Mouse (Mus musculus) MEL (cell line): ENCODE measurements around the gene Adgrf3. TPM values are rescaled to one million over a fixed set of nuclear protein-coding genes. Genes with fewer than 3 reads are reported as not detected.

ENCODE experiments used
- DNase-seq: peaks from one replicate; pipeline ENCODE4 v3.0.0; 2011; ENCODE audit warnings: low read depth, low spot score
- H3K27ac ChIP-seq: 2 replicates; pipeline ENCODE4 v1.5.1; 2012; ENCODE audit warnings: low read depth, mild to moderate bottlenecking, control low read depth, low read length, moderate library complexity; ENCODE audit not compliant: control insufficient read depth
- H3K27me3 ChIP-seq, 2 experiments: fragments of 150-350 bp in 1 of 2; sonication (generic) in 1 of 2; 2 replicates each; pipeline ENCODE4 v1.6.1; 2012; ENCODE audit warnings: low read length in 2 of 2, mild to moderate bottlenecking in 2 of 2, improper control_type of control experiment in 1 of 2, moderate library complexity in 1 of 2; ENCODE audit not compliant: insufficient read depth in 2 of 2, control insufficient read depth in 1 of 2
- H3K36me3 ChIP-seq, 2 experiments: 2 replicates each; pipeline ENCODE4 v1.6.1; 2012 to 2014; ENCODE audit warnings: low read length in 2 of 2, improper control_type of control experiment in 1 of 2, inconsistent platforms in 1 of 2, mild to moderate bottlenecking in 1 of 2; ENCODE audit not compliant: insufficient read depth in 2 of 2, control insufficient read depth in 1 of 2
- H3K4me1 ChIP-seq, 2 experiments: fragments of 150-350 bp in 1 of 2; sonication (generic) in 1 of 2; 2 replicates each; pipeline ENCODE4 v1.6.1; 2012; ENCODE audit warnings: low read length in 2 of 2, improper control_type of control experiment in 1 of 2, mild to moderate bottlenecking in 1 of 2; ENCODE audit not compliant: insufficient read depth in 2 of 2, control insufficient read depth in 1 of 2
- H3K4me3 ChIP-seq, 2 experiments: fragments of 150-350 bp in 1 of 2; sonication (generic) in 1 of 2; 2 replicates each; pipeline ENCODE4 v1.5.1; 2012; ENCODE audit warnings: low read depth in 2 of 2, low read length in 2 of 2, mild to moderate bottlenecking in 2 of 2, moderate library complexity in 2 of 2, control low read depth in 1 of 2, improper control_type of control experiment in 1 of 2; ENCODE audit not compliant: control insufficient read depth in 1 of 2, insufficient read depth in 1 of 2
- H3K79me2 ChIP-seq: 2 replicates; pipeline ENCODE4 v1.6.1; 2012; ENCODE audit warnings: mild to moderate bottlenecking, low read length, moderate library complexity; ENCODE audit not compliant: control insufficient read depth, poor library complexity, insufficient read depth
- H3K9ac ChIP-seq: 2 replicates; pipeline ENCODE4 v1.6.1; 2012; ENCODE audit warnings: low read depth, mild to moderate bottlenecking, control low read depth, low read length, moderate library complexity; ENCODE audit not compliant: control insufficient read depth, poor library complexity, severe bottlenecking
- H3K9me3 ChIP-seq: fragments of 150-350 bp; sonication (generic); replicated peaks from 2 replicates; pipeline ENCODE4 v1.6.1; 2012; ENCODE audit warnings: mild to moderate bottlenecking, low read length, improper control_type of control experiment, moderate library complexity; ENCODE audit not compliant: insufficient read depth
- BHLHE40 ChIP-seq: IDR thresholded peaks from 2 replicates; pipeline ENCODE4 v1.6.1; 2012; ENCODE audit warnings: low read depth, mild to moderate bottlenecking, inconsistent platforms, low read length, improper control_type of control experiment, borderline replicate concordance
- E2F4 ChIP-seq: IDR thresholded peaks from 2 replicates; pipeline ENCODE4 v1.6.1; 2011; ENCODE audit warnings: low read depth, low read length, improper control_type of control experiment, borderline replicate concordance
- ELF1 ChIP-seq: IDR thresholded peaks from 2 replicates; pipeline ENCODE4 v1.6.1; 2014; ENCODE audit warnings: low read depth, mild to moderate bottlenecking, inconsistent platforms, low read length, improper control_type of control experiment, moderate library complexity
- ETS1 ChIP-seq: IDR thresholded peaks from 2 replicates; pipeline ENCODE4 v1.6.1; 2012; ENCODE audit warnings: low read depth, mild to moderate bottlenecking, inconsistent platforms, low read length, improper control_type of control experiment, moderate library complexity
- GABPA ChIP-seq: IDR thresholded peaks from 2 replicates; pipeline ENCODE4 v1.6.1; 2012; ENCODE audit warnings: low read depth, mild to moderate bottlenecking, inconsistent platforms, low read length, improper control_type of control experiment, moderate library complexity
- GATA1 ChIP-seq: IDR thresholded peaks from 2 replicates; pipeline ENCODE4 v1.6.1; 2011; ENCODE audit warnings: low read depth, low read length, improper control_type of control experiment
- KAT2A ChIP-seq: conservative IDR thresholded peaks from 2 replicates; pipeline ENCODE4 v1.6.1; 2012; ENCODE audit warnings: low read depth, low read length, improper control_type of control experiment, inconsistent platforms
- MAX ChIP-seq: IDR thresholded peaks from 2 replicates; pipeline ENCODE4 v1.6.1; 2011; ENCODE audit warnings: low read length, improper control_type of control experiment
- MAZ ChIP-seq: IDR thresholded peaks from 2 replicates; pipeline ENCODE4 v1.6.1; 2012; ENCODE audit warnings: low read depth, mild to moderate bottlenecking, inconsistent platforms, low read length, improper control_type of control experiment
- MEF2A ChIP-seq: IDR thresholded peaks from 2 replicates; pipeline ENCODE4 v1.6.1; 2014; ENCODE audit warnings: low read depth, mild to moderate bottlenecking, inconsistent platforms, low read length, improper control_type of control experiment; ENCODE audit not compliant: poor library complexity, insufficient replicate concordance, severe bottlenecking; ENCODE audit errors: extremely low read depth
- MXI1 ChIP-seq: IDR thresholded peaks from 2 replicates; pipeline ENCODE4 v1.6.1; 2011; ENCODE audit warnings: mild to moderate bottlenecking, low read depth, low read length, improper control_type of control experiment
- MYB ChIP-seq: IDR thresholded peaks from 2 replicates; pipeline ENCODE4 v1.6.1; 2011; ENCODE audit warnings: mild to moderate bottlenecking, low read depth, low read length, improper control_type of control experiment
- POLR2AphosphoS2 ChIP-seq: IDR thresholded peaks from 2 replicates; pipeline ENCODE4 v1.6.1; 2011; ENCODE audit warnings: low read length, improper control_type of control experiment
- RAD21 ChIP-seq: IDR thresholded peaks from 2 replicates; pipeline ENCODE4 v1.6.1; 2011; ENCODE audit warnings: mild to moderate bottlenecking, low read depth, low read length, improper control_type of control experiment
- SIN3A ChIP-seq: IDR thresholded peaks from 2 replicates; pipeline ENCODE4 v1.6.1; 2012; ENCODE audit warnings: low read length, improper control_type of control experiment, inconsistent platforms
- TAL1 ChIP-seq: IDR thresholded peaks from 2 replicates; pipeline ENCODE4 v1.6.1; 2012; ENCODE audit warnings: mild to moderate bottlenecking, inconsistent platforms, low read length, moderate library complexity, mixed read lengths
- TCF12 ChIP-seq: IDR thresholded peaks from 2 replicates; pipeline ENCODE4 v1.6.1; 2014; ENCODE audit warnings: low read depth, mild to moderate bottlenecking, inconsistent platforms, low read length, improper control_type of control experiment, moderate library complexity
- USF2 ChIP-seq, 2 experiments: IDR thresholded peaks; 2 replicates each; pipeline ENCODE4 v1.6.1; 2011 to 2012; ENCODE audit warnings: improper control_type of control experiment in 2 of 2, low read length in 2 of 2, borderline replicate concordance in 1 of 2, inconsistent platforms in 1 of 2, low read depth in 1 of 2, mild to moderate bottlenecking in 1 of 2; ENCODE audit not compliant: insufficient read depth in 1 of 2
- ZKSCAN1 ChIP-seq: IDR thresholded peaks from 2 replicates; pipeline ENCODE4 v1.6.1; 2012; ENCODE audit warnings: low read depth, mild to moderate bottlenecking, inconsistent platforms, low read length, improper control_type of control experiment, moderate library complexity
- polyA plus RNA-seq, 2 experiments: library from polyadenylated mRNA; stranded (reverse) in 1 of 2; unstranded in 1 of 2; fragments of >175 nt in 1 of 2; fragments of >200 nt in 1 of 2; gene quantifications; 2 replicates each; pipeline versions ENCODE4 v1.2.1 to v1.2.4; 2012; ENCODE audit warnings: low replicate concordance in 2 of 2, low read depth in 1 of 2; ENCODE audit not compliant: insufficient read length in 2 of 2, insufficient read depth in 1 of 2, missing spikeins in 1 of 2
- total RNA-seq: library from RNA; depleted of rRNA; stranded (reverse); fragments of 300-350 nt; gene quantifications from 2 replicates; pipeline ENCODE4 v1.2.3, GENCODE M21; 2012

Gene Adgrf3
- total and polyA plus RNA-seq, 3 experiments: 1.7 to 2.7 TPM; not detected in 1

DNA sequence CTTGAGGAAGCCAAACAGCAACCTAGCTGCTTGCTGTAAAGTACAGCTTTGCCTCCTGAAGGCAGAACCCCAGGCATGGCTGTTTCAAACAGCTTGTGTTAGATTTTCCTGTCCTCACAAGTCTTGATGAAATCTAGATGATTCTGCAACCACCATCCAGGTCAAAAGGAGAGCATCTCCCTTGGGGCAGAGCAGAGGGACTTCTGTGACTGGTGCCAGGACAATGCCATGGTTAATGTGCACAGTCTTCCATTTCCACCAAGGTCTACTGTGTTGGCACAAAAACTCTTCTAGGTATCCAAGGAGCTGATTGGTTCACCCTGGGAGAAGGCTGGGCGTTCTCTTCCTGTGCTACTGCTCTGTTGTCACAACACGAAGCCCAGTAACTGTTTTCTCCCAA, 14.2 kb upstream of the Adgrf3 start:
- H3K9ac ChIP-seq: no peak overlapping the region
- H3K27me3 ChIP-seq: peaks cover 0 to 4% of the 10 kb centered on the region in 2 experiments; a peak in 1 of 4 replicates
- no peaks in the 10 kb centered on the region for H3K36me3 ChIP-seq
- TF ChIP-seq E2F4: no peak
- TF ChIP-seq MXI1: no peak
- no peak for TF ChIP-seq GATA1
- no peak for TF ChIP-seq MEF2A
- no peak for TF ChIP-seq ETS1
- no peak for TF ChIP-seq MAX
- TF ChIP-seq POLR2AphosphoS2: no peak
- no peak for TF ChIP-seq ELF1
- no peak for TF ChIP-seq KAT2A
- TF ChIP-seq MAZ: no peak
- TF ChIP-seq GABPA: no peak
- TF ChIP-seq TAL1: no peak
- TF ChIP-seq MYB: no peak
- no peak for TF ChIP-seq USF2 (IDR thresholded peaks at IDR 0.05; ENCODE audit: borderline replicate concordance in 1 of 2, insufficient read depth in 1 of 2, low read depth in 1 of 2, low read length in 2 of 2)
- TF ChIP-seq ZKSCAN1: no peak
- no peak overlapping the region for H3K4me3 ChIP-seq
- H3K9me3 ChIP-seq: no peaks in the 10 kb centered on the region
- no peak overlapping the region for H3K27ac ChIP-seq
- no peaks in the 10 kb centered on the region for H3K4me1 ChIP-seq
- no peaks in the 10 kb centered on the region for H3K79me2 ChIP-seq
- no peak for DNase-seq

DNA sequence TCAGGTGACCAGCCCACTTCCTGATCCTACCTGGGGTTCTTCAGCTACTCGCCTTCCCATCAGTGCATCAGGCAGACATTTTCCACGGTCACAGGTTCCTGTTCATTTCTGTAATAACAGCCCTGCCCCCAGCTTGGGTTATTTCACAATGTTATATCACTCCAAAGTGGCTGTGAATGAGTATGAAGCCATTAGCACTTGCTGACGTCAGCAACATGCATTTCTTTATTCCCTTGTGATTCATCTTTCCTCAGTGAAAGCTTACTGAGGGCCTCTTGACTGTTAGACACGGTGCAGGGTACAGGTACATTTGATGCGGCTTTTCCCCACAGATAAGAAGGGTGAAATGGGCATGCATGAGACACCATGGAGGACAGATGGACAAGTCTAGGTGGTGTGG, 10.4 kb upstream of the Adgrf3 start:
- Histone ChIP-seq H3K4me3 (no peak overlapping the region), H3K9me3 (no peaks in the 10 kb centered on the region), H3K4me1 (no peaks in the 10 kb centered on the region), H3K9ac (no peak overlapping the region), H3K79me2 (no peaks in the 10 kb centered on the region), H3K27me3 (peaks cover 0 to 4% of the 10 kb centered on the region in 2 experiments; a peak in 1 of 4 replicates), H3K36me3 (no peaks in the 10 kb centered on the region), H3K27ac (no peak overlapping the region)
- TF ChIP-seq MXI1: no peak
- no peak for TF ChIP-seq RAD21
- no peak for TF ChIP-seq TCF12
- no peak for TF ChIP-seq POLR2AphosphoS2
- TF ChIP-seq BHLHE40: no peak
- TF ChIP-seq KAT2A: no peak
- TF ChIP-seq SIN3A: no peak
- no peak for DNase-seq
